Mouse (Mus musculus) embryonic fibroblast, embryonic 13.5 days (primary cell): ENCODE data around the gene Mpp3.

ENCODE experiments used
- CTCF ChIP-seq: IDR thresholded peaks from 2 replicates; pipeline ENCODE4 v1.5.1; 2011; ENCODE audit warnings: mild to moderate bottlenecking, control low read depth, low read length, moderate library complexity, borderline replicate concordance; ENCODE audit not compliant: insufficient read depth
- POLR2A ChIP-seq: IDR thresholded peaks from 2 replicates; pipeline ENCODE4 v1.6.1; 2011; ENCODE audit warnings: low read depth, mild to moderate bottlenecking, control low read depth, low read length, moderate library complexity

DNA sequence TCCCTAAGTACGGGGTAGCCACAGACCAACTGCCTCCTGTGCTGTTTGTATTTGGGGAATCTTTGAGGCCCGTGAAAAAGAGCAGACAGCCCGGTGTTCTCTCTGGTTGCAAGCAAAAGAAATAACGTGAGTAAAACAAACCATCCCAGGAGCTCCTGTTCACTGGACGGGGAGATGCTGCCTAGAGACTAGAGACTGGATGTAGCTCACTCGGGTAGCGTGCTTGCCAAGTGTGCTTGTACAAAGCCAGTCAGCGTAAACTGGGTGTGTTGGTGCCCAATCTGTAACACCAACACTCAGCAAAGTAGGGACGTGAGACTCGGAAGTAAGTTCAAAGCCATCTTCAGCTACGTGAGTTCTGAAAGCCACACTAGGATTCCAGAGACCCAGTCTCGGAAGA is 24.4 kb upstream of the Mpp3 start:
- TF ChIP-seq CTCF (no peak), POLR2A (no peak)
